Mouse (Mus musculus) T-helper 2 cell (primary cell): ENCODE data around the gene Wfdc16.
"Not testable (repeated sequence)": the region's sequence is repeated elsewhere in the genome, so short reads cannot be mapped to it uniquely, and the experiment has no call there.

Experiments used
- in situ Hi-C: fragments of 300-600 bp; cut with MboI, MseI; formaldehyde crosslinking; loops from one replicate; pipeline ENCODE4 v1.15.1; 2025; ENCODE audit warnings: high pct_unique_total_duplicates

Gene Wfdc16

DNA sequence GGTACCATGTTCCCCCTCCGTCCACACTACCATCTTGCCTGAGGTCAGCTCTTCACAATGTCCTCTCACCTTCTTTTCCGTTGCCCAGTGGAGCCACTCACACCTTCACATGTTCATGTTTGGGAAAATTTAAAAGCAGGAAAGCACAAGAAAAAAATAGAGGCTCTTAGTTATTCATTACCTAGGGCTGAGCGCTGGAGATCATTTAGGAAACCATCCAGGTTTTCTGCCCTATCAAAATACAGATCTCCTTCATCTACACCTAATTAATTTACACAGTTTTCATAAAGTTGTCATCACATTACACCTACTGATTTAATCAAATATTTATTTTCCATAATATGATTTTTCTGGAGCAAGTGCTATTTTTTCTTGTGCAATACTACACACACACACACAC lies at the start of gene Wfdc16:
Wfdc16 (minus strand) TSS at position 101 of the 400 bp plus-strand sequence.
- in situ Hi-C loops, result no loop called here

DNA sequence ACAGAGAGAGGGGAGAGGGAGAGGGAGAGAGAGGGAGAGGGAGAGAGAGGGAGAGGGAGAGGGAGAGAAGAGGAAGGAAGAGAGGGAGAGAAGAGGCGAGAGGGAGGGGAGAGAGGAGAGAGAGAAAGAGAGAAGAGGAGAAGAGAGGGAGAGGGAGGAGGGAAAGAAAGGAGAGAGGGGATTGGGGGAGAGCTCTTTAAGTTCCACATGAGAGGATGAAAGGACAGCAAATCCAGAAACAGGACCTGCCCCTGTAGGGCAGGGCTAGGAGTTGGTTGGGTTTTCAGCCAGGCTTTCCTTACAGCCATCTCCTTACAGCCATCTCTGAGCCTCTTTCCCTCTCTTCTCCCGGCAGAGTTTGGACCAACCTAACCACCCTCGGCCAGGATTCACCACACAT lies 46.2 kb upstream of the Wfdc16 start, which contains the start of gene Wfdc13:
Wfdc13 (plus strand) TSS at position 301 of the 400 bp plus-strand sequence.
- in situ Hi-C loops, result no loop called here

DNA sequence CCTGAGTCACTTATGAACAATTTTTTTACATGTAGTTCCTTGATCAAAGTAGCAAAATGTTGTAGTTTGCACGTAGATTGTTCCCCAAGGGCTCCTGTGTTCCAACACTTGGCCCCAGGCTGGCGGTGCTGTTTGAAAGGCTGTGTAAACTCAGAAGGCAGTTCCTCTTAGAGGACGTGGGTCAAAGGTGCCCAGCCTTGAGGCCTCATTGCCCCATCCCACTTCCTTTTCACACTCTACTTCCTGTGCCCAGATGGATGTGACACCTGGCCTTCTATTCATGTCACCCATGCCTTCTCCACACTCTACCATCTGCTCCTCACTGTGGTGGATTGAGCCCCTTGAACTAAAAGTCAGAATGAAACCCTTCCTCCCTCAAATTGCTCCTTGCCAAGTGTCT lies 41.3 kb upstream of the Wfdc16 start:
- in situ Hi-C loops, result no loop called here

DNA sequence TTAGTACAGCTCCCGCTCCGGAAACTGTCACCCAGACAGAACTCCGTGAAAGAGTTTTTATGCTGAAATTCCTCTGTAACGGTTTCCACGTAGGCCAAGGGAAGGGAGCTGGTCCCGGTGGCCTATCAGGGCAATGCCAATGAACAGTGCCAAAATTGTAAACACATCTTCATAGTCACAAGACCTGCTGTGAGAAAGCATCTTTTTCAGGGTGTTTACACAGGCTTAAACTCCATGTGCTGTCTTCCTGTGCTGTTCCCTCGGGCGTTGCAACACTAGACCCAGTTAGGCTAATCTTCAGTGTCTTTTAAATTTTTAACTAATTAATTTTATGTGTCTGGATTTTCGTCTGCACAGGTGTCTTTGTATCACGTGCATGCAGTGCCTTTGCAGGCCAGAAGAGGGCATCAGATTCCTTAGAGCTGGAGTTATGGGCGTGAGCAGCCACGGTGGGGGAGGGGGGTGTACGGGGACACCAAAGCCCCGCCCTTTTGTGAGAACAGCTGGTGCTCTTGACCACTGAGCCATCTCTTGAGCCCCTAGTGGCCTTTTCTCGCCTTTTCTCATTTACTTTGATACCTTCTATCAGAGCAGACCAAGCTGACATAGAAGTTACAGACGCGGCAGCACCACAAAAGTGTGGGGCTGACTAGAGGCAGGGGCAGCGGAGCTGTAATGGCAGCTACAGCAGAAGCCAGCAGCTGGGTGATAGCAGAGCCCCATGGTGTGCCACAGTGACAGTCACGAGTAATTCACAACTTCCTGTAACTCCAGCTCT lies 40.4 kb upstream of the Wfdc16 start:
- in situ Hi-C loops, result no loop called here

DNA sequence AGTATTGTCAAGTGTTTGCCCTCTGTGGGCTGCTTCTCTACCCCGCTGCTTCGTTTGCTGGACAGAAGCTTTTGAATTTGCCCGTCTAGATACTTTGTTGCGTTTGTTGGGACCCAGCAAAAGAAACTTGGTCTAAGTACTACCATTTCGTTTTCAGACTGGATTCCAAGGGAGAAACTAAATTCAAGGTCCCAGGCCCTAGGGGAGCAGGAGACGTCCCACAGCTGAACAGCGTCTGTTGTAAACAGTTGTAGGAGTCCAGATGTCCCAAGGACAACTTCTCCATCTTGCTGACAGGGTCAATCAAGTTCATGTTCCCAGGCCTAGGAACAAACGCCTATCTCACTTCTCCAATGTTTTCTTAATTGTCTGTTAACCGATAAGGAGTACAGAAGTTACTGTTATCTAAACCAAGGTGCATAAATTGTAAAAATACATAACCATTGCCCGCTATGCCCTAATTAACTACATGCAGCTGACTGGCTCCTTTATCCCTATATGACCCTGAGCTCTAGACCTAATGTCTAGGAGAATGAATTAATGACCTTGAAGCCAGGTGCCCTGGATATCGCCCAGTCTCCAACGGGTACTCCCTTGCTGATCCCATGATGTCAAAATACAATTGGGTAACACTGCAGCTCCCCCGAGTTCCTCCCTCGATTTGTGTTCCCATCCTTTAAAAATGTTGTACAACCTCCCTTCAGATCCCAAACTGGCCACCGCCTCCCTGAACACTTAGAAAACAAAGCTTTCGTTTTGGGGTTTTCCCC lies 38.5 kb upstream of the Wfdc16 start:
- in situ Hi-C loops, result no loop called here

DNA sequence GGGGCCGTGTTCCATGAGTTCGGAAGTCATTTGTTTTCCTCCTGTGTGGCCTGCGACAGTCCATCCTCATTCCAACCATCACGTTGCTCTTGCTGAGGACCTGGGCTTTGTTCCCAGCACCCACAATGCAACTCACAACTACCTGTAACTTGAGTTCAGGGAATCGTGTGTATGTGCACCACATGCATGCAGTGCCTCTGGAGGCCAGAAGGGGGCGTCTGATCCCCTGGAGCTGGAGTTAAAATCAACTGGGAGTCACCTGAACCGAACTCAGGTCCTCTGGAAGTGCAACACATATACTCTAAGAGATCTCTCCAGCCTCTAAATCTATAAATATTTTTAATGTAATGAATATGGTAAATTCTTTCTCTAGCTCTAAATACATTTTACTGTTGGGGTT lies 37.5 kb upstream of the Wfdc16 start:
- in situ Hi-C loops, result no loop called here

DNA sequence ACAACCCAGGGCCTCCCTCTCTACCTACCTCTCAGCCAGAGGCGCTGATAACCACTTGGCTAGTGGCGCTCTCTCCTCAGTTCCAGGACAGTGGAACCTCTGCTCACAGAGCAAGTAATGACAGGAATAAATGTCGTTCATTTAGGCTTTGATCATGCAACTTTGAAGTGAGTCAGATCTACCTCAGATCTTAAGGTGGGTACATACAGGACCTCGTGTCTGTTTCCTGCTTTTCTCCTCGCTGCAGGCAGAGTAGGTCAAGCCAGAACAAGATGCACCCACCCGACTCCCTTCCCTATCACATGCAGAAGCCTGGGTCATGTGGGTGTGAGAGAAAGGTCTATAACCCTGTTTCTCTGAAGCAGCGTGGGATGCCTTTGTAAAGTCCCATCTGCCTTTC lies 35.4 kb upstream of the Wfdc16 start, which contains the start of gene Wfdc11:
Wfdc11 (minus strand) TSS at position 101 of the 400 bp plus-strand sequence.
- in situ Hi-C loops, result no loop called here

DNA sequence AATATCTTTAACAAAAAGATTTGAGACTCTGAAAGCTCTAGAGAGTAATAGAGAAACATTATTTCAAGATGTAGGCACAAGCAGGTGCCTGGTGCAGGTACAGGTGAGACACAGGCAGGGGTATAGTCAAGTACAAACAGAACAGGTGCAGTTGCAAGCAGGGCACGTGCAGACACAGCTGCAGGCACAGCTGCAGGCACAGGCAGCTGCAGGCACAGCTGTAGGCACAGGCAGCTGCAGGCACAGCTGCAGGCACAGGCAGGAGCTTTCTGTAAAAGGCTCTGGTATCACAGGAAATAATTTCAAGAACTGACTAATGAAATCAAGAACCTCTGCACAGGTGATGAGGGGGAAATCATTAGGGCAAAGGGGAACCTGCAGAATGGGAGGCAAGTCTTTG lies 32.3 kb upstream of the Wfdc16 start:
- in situ Hi-C loops, result no loop called here

DNA sequence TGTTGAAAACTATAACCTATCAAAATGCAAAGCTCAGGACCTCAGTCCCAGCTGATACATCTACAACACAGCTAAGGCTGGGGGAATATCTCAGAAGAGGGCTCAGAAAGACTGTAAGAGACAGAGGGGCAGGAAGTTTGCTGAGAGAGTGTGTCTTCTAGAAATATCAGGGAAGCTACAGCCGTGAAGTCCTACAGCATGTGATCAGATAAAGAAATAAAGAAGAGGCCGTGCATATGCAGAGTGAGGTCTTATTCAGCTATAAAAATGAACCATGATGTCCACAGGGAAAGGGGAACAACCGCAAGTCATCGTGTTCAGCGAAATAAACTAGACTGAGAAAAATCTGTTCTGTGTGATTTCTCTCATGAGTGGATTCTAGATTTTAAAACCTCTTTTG lies 31.7 kb upstream of the Wfdc16 start:
- in situ Hi-C loops, result no loop called here

DNA sequence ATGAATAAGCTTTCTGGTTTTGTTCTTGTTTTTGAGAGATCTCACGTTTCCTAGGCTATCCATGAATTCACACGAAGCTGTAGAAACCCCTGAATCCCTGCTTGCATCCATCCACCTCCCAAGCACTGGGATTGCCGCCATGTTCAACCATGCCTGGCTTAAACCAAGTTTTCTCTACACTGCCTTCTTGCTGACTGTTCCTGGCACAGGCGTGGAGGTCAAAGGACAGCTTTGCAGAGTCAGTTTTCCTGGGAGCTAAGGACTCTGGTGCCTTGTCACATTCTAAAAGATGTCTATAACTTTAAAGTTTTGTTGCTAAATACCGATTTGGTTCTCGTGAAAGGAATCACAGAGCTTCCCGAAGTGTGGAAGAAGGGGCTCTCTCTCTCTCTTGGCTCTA lies 26.3 kb upstream of the Wfdc16 start:
- in situ Hi-C loops, result loop anchor here (10.0 kb wide), 1 partner anchor 1470 kb away; no protein-coding TSS in a partner anchor

DNA sequence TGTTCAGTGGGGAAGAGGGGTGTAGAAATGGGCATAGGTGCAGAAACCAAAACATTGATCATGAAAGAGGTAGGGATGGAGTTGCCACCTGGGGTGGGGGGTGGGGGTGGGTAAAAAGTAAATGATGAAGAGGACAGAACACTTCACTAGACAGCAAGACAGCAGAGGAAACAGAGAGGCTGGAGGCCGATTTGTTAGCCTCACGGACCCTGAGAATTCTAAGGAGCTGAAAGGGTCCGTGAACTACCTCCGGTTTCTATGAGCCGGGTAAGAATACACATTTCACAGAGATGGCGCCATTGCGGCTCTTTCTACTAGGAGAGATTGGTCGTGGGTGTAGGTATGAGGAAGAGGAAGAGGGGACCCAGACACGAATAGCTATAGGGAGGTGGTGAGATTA lies 17.9 kb upstream of the Wfdc16 start, which contains the start of gene Wfdc9:
Wfdc9 (minus strand) TSS at position 101 of the 400 bp plus-strand sequence.
- in situ Hi-C loops, result no loop called here

DNA sequence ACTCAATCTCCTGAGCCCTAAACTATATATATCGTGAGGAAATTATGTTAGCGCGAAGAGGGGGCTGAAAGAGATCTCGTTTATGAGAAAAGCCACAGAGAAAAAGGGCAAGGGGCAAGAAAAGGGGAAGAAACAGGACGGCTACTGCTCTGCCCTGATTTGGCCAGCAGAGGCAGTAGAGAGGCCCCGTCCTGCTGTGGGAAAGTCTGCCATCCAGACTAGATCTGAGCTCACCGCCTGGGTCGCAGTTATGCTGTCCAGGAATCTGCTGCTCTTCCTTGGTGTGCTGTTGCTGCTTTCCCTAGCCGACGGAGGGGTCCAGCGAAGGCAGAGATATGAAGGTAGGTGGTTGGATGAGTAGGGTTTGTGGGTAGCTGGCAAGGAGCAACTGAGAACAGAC lies 17.3 kb upstream of the Wfdc16 start, which contains the start of gene Wfdc10:
Wfdc10 (plus strand) TSS at position 189 of the 400 bp plus-strand sequence.
- in situ Hi-C loops, result no loop called here

DNA sequence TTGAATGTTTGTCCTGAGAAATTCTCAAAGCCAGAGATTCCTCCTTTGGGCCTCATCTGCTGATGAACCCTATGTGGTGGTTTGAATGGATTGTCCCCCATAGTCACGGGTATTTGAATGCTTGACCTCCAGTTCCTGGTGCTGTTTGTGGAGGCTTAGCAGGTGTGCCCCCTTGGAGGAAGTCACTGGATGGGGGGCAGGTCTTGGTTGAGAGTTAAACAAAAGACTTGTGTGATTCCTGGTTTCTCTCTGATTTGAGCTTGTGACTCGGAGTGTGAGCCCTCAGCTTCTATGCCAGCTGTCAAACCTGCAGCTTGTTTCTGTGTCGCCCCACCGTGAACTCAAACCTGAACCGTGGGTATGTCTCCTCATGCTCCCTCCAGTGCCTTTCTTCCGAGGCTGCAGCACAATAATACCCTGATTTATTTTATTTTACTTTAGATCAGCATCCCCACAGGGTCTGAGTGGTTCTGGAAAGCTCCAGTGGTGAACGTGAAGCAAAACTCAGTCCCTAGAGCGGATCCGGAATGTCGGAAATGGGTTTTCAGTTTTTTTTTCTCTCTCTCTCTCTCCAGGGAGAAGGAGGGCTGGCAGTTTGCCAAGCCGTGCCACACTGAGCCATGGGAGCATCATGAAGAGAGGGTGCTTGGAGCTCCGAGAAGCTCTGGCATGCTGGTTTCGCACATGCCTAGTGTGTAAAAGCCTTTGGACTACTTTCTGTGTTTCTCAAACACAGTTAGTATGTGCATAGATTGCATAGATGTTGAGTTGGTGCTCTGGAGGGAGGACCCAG lies 3.5 kb upstream of the Wfdc16 start:
- in situ Hi-C loops, result loop anchor here (10.0 kb wide), 1 partner anchor 343 kb away; no protein-coding TSS in a partner anchor

DNA sequence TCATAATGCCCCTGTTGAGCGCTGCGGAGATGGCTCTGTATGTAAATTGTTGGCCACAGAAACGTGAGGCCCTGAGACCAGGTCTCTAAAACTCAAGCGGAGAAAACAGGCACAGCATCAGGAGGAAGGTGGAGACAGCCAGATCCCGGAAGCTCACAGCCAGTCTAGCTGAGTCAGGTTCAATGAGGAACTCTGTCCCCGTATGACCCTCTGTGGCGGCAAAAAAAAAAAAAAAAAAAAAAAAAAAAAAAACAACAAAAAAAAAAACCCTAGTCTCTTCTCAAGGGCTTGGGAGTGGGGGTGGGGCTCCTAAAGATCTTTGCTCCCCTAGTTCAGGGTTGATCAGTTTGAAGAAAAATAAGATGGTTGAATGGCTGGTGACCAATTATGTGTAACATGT lies 2.5 kb upstream of the Wfdc16 start:
- in situ Hi-C loops, result loop anchor here (10.0 kb wide), 1 partner anchor 344 kb away; no protein-coding TSS in a partner anchor

DNA sequence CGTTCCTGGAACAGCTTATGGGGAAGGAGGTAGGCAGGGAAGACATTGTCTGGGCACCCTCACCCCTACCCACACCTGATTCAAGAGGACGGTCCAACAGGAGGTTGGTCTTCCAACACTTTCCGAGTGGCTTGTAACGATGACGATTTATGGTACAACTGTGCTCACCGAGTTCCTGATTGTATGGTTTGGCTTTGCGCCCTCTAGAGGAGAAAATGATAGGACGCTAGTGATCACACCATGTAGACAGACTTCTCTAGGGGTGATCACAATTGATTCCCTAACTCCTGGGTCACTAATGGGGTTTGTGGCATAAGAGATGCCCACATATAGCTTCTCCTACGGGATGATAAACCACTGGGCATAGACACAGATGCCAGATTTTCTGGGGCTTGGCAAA lies 3.3 kb downstream of the Wfdc16 start:
- in situ Hi-C loops, result no loop called here

DNA sequence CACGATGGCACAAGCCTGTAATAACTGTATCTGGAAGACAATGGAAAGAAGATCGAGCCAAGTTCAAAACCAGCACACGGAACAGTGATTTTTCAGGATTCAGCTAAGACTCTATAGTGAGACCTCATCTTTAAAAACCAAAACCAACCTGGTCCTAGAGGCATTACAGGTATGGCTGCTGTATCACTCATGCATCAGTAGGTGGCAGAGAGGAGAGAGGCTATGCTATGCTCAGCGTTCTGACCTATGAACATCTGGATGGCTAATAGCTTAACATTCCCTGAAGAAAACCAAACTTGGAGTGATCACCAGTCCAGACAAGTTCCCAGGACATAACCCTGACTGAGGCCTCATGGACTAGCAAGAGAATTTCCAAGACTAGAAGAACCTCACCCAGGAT lies 16.8 kb downstream of the Wfdc16 start:
- in situ Hi-C loops, result no loop called here

DNA sequence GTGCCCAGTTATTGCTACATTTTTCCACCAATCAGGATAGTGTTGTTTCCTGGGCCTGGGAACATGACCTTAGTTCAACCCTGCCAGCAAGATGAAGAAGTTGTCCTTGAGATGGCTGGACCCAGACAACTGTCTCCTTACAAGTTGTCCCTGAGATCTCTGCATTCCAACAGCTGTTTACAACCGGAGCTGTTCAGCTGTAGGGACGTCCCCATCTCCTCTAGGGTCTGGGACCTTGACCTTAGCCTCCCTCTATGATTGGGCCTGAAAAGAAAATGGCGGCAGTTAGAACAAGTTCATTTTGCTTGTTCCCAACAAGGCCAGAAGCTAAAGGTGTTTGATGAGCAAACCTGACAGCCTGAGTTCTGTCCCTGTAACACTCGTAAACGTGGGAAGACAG lies 19.5 kb downstream of the Wfdc16 start:
- in situ Hi-C loops, result loop anchor here (5.0 kb wide), 1 partner anchor 37 kb away; no protein-coding TSS in a partner anchor

DNA sequence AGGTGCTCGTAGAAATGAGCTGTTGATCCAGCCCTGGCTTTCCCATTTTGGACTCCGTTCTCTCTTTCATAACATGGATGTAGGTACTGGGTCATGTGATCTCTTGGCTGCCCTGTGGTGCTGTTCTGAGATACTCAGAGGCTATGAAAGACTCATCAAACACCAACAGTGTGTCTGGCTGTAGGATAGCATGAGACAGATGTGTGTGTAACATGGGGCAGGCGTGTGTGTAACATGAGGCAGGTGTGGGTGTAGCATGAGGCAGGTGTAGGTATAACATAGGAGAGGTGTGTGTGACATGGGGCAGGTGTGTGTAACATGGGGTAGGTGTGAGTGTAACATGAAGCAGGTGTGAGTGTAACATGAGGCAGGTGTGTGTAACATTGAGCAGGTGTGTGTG lies 23.2 kb downstream of the Wfdc16 start:
- in situ Hi-C loops, result loop anchor here (5.0 kb wide), 1 partner anchor 33 kb away; no protein-coding TSS in a partner anchor

DNA sequence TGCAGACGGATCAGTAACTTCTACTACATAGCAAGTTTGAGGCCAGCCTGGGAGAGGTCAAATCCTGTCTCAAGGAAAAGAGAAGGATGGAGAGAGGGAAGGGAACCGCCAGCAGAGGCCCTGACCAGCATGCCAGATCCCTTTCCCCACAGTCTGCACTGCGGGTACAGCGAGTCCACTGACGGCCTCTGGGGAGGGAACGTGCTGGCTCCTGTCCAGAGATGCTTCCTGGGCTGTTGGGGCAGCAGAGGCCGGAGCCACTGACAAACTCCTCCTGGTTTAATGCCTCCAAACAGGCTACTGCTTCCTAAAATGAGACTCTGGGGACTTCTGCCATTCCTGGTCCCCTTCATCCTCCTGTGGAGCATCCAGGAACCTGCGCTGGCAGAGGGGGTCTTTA lies 25.1 kb downstream of the Wfdc16 start, which contains the start of the genes Wfdc6b and Wfdc8:
Wfdc6b (plus strand) TSS at position 52 of the 400 bp plus-strand sequence.
Wfdc8 (minus strand) TSS at position 156 of the 400 bp plus-strand sequence.
- in situ Hi-C loops, result not testable (repeated sequence)

DNA sequence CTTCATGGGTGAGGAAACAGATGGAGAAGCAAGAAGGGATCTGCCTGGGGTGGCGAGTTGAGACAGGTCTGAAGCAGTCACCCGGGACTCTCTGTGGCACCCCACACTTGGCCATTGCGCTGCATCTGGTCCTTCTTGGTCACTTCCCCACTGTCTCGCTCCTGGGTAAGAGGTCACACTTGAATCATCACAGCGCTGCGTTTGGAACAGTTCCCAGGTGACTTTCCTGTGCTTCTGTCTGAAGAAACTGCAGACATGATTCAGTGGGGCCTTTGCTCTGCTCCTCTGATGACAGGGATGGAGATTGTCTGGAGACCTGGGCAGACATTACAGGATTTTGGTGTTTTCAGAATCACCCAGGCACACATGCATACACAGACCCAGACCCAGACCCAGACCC lies 29.8 kb downstream of the Wfdc16 start:
- in situ Hi-C loops, result loop anchor here (10.0 kb wide), 1 partner anchor 1896 kb away; no protein-coding TSS in a partner anchor

DNA sequence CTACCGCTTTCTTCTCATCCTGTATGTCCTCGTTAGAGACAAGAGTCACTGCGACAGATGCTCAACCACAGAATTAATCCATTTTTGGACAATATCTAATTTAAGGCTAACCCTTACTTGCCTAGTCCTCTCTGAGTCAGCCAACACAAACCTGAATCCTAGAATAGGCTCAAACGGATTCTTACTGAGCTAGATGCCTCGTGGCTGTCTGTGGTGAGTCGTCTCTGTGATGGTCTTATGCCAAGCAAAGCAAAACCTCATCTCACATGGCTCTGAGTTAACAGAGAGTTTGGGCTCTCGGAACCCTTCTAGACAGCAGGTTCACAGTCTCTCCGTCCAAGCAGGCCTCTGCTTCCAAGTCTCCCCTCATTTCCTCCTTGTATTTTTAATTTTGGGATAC lies 34.2 kb downstream of the Wfdc16 start:
- in situ Hi-C loops, result loop anchor here (10.0 kb wide), 1 partner anchor 1900 kb away; no protein-coding TSS in a partner anchor
